Mouse (Mus musculus): Measurements from ENCODE around the gene Tnfrsf21. TPM values are rescaled to one million over a fixed set of nuclear protein-coding genes. Genes with fewer than 3 reads are reported as not detected.

The Tnfrsf21 gene
- polyA plus RNA-seq, 1 experiment from 2014 or later: 18.7 TPM

- H3K27ac ChIP-seq (ENCODE audit: low read depth): no peak overlapping the region
Measured at GRCm38 (mm10) chr17:43135398-43136265, 119.3 kb downstream of the Tnfrsf21 start.

GRCm38 (mm10) chr17:43136720-43137119 lies 120.4 kb downstream of the Tnfrsf21 start:
- DNase-seq (ENCODE audit: low spot score): no peak
- H3K4me2 ChIP-seq (ENCODE audit: low read length): no peak overlapping the region
- no peak overlapping the region for H3K9ac ChIP-seq (ENCODE audit: low read length)
- H3K4me3 ChIP-seq (ENCODE audit: low read depth, low read length): no peak overlapping the region
- H3K9me3 ChIP-seq (ENCODE audit: control insufficient read depth, low read length): no peaks in the 10 kb centered on the region
- H3K36me3 ChIP-seq (ENCODE audit: control insufficient read depth, insufficient read depth, low read length): no peaks in the 10 kb centered on the region
- WGBS: 68% methylated on average over 4 of the region's 4 CpGs
- no peaks in the 10 kb centered on the region for H3K4me1 ChIP-seq (replicated peaks; ENCODE audit: control insufficient read depth, insufficient read depth, low read length)
- H3K27me3 ChIP-seq (replicated peaks; ENCODE audit: control insufficient read depth, insufficient read depth, low read length): no peaks in the 10 kb centered on the region
- no peak overlapping the region for H3K27ac ChIP-seq (ENCODE audit: low read depth)
- ATAC-seq (replicated peaks; ENCODE audit: low FRiP score, low TSS enrichment, low read depth): no peak

More at GRCm38 (mm10) chr17:43135398-43136265, 119.3 kb downstream of the Tnfrsf21 start:
- WGBS: 58% methylated on average over 7 of the region's 7 CpGs
- no peak overlapping the region for H3K4me2 ChIP-seq (ENCODE audit: low read length)
- no peak for ATAC-seq (replicated peaks; ENCODE audit: low FRiP score, low TSS enrichment, low read depth)
- H3K9me3 ChIP-seq (ENCODE audit: control insufficient read depth, low read length): no peaks in the 10 kb centered on the region
- H3K27me3 ChIP-seq (replicated peaks; ENCODE audit: control insufficient read depth, insufficient read depth, low read length): no peaks in the 10 kb centered on the region
- no peaks in the 10 kb centered on the region for H3K4me1 ChIP-seq (replicated peaks; ENCODE audit: control insufficient read depth, insufficient read depth, low read length)
- H3K36me3 ChIP-seq (ENCODE audit: control insufficient read depth, insufficient read depth, low read length): no peaks in the 10 kb centered on the region
- no peak overlapping the region for H3K4me3 ChIP-seq (ENCODE audit: low read depth, low read length)
- no peak for DNase-seq (ENCODE audit: low spot score)
- no peak overlapping the region for H3K9ac ChIP-seq (ENCODE audit: low read length)

- Histone ChIP-seq H3K4me3 (ENCODE audit: low read depth, low read length) (no peak overlapping the region), H3K4me2 (ENCODE audit: low read length) (no peak overlapping the region), H3K36me3 (ENCODE audit: control insufficient read depth, insufficient read depth, low read length) (no peaks in the 10 kb centered on the region), H3K9ac (ENCODE audit: low read length) (no peak overlapping the region), H3K27me3 (replicated peaks; ENCODE audit: control insufficient read depth, insufficient read depth, low read length) (no peaks in the 10 kb centered on the region), H3K9me3 (ENCODE audit: control insufficient read depth, low read length) (no peaks in the 10 kb centered on the region), H3K27ac (ENCODE audit: low read depth) (no peak overlapping the region), H3K4me1 (replicated peaks; ENCODE audit: control insufficient read depth, insufficient read depth, low read length) (no peaks in the 10 kb centered on the region)
- ATAC-seq (replicated peaks; ENCODE audit: low FRiP score, low TSS enrichment, low read depth): no peak
- WGBS: 92% methylated on average over 9 of the region's 9 CpGs
- DNase-seq (ENCODE audit: low spot score): no peak
Measured at GRCm38 (mm10) chr17:43137838-43138237, 121.5 kb downstream of the Tnfrsf21 start.

- ATAC-seq (replicated peaks; ENCODE audit: low FRiP score, low TSS enrichment, low read depth) (no peak), DNase-seq (ENCODE audit: low spot score) (no peak)
- Histone ChIP-seq H3K36me3 (ENCODE audit: control insufficient read depth, insufficient read depth, low read length) (no peaks in the 10 kb centered on the region), H3K27me3 (replicated peaks; ENCODE audit: control insufficient read depth, insufficient read depth, low read length) (no peaks in the 10 kb centered on the region), H3K9ac (ENCODE audit: low read length) (no peak overlapping the region), H3K27ac (ENCODE audit: low read depth) (no peak overlapping the region), H3K4me3 (ENCODE audit: low read depth, low read length) (no peak overlapping the region), H3K4me1 (replicated peaks; ENCODE audit: control insufficient read depth, insufficient read depth, low read length) (no peaks in the 10 kb centered on the region), H3K4me2 (ENCODE audit: low read length) (no peak overlapping the region), H3K9me3 (ENCODE audit: control insufficient read depth, low read length) (no peaks in the 10 kb centered on the region)
- WGBS: 75% methylated on average over 7 of the region's 7 CpGs
Measured at GRCm38 (mm10) chr17:43138356-43138755, 122.0 kb downstream of the Tnfrsf21 start.

Other genes starting within 250 kb of the Tnfrsf21 start
- gene Cd2ap, start 139.9 kb upstream of the Tnfrsf21 start, polyA plus RNA-seq (2014; fragmentation: Nextera tagmentation; extraction: Ambion mirVana): 37.6 and 40.4 TPM in 2 replicates